11 mouse cellular contexts compared by ENCODE assay signal in genomic region chr11:52335924-52336323, GRCm38 (mm10). TPM values are rescaled to one million over a fixed set of nuclear protein-coding genes. Genes with fewer than 3 reads are reported as not detected.
DNase-seq lines count a peak whose midpoint lies in the region; ATAC-seq lines count a peak whose summit lies in the region.
"Had no signal": no experiment of that assay in that cellular context is flagged by ENCODE, and none has a peak within 500 bp of the region (broad histone marks: within the 10 kb centered on the region; RNA-seq: fewer than 3 reads in every experiment).

No protein-coding gene starts in this region.

- no peak for DNase-seq in frontal cortex, postnatal 25 days (ENCODE audit: low spot score in 2 of 2)
- peak; percentile 58 for DNase-seq in CD4-positive helper T cell, adult 2 months (ENCODE audit: low read depth, low spot score)
- DNase-seq in right cerebral cortex, postnatal 10 days (ENCODE audit: low spot score in 2 of 2) = peak; percentile 63 to 81
- DNase-seq in heart, adult 9 months (ENCODE audit: low spot score in 2 of 2) = no peak
- no peak for DNase-seq in hindbrain, embryonic 11.5 days (ENCODE audit: low spot score)
- DNase-seq: adrenal gland, postnatal 14 days; heart, postnatal 4 days had no signal

- no peak overlapping the region for H3K4me2 ChIP-seq in forebrain, embryonic 15.5 days (replicated peaks)
- H3K4me2 ChIP-seq in hindbrain, embryonic 11.5 days (replicated peaks; ENCODE audit: low read depth, low read length) = no peak overlapping the region
- H3K4me2 ChIP-seq: limb, embryonic 12.5 days had no signal

- H3K4me1 ChIP-seq in forebrain, embryonic 15.5 days = peaks cover 21% of the 10 kb centered on the region
- no peaks in the 10 kb centered on the region for H3K4me1 ChIP-seq in hindbrain, embryonic 11.5 days (replicated peaks; ENCODE audit: control insufficient read depth, insufficient read depth, low read length)

- H3K4me3 ChIP-seq in forebrain, embryonic 15.5 days = no peak overlapping the region
- H3K4me3 ChIP-seq in hindbrain, embryonic 11.5 days (ENCODE audit: low read depth, low read length) = no peak overlapping the region
- H3K4me3 ChIP-seq: limb, embryonic 12.5 days had no signal

- ATAC-seq in frontal cortex, adult (ENCODE audit: low TSS enrichment) = peak; percentile 95
- peak; percentile 75 for ATAC-seq in forebrain, embryonic 15.5 days (replicated peaks)
- ATAC-seq in erythroid progenitor cell, adult 5-6 weeks (replicated peaks; ENCODE audit: low FRiP score, poor library complexity, severe bottlenecking) = no peak
- no peak for ATAC-seq in hindbrain, embryonic 11.5 days (ENCODE audit: low FRiP score)

- 59% methylated on average over 7 of the region's 7 CpGs for WGBS in forebrain, embryonic 15.5 days
- 91% methylated on average over 7 of the region's 7 CpGs for WGBS in hindbrain, embryonic 11.5 days

- H3K36me3 ChIP-seq in forebrain, embryonic 15.5 days = no peaks in the 10 kb centered on the region
- no peaks in the 10 kb centered on the region for H3K36me3 ChIP-seq in hindbrain, embryonic 11.5 days (ENCODE audit: control insufficient read depth, insufficient read depth, low read length)
- H3K36me3 ChIP-seq: limb, embryonic 12.5 days had no signal

- H3K9me3 ChIP-seq in forebrain, embryonic 15.5 days = no peaks in the 10 kb centered on the region
- no peaks in the 10 kb centered on the region for H3K9me3 ChIP-seq in hindbrain, embryonic 11.5 days (ENCODE audit: control insufficient read depth, low read length)

- no peaks in the 10 kb centered on the region for H3K27me3 ChIP-seq in forebrain, embryonic 15.5 days
- H3K27me3 ChIP-seq in hindbrain, embryonic 11.5 days (ENCODE audit: control insufficient read depth, insufficient read depth, low read length) = no peaks in the 10 kb centered on the region
- H3K27me3 ChIP-seq: limb, embryonic 12.5 days had no signal

- H3K27ac ChIP-seq in forebrain, embryonic 15.5 days (replicated peaks) = peak overlapping the region; percentile 72
- no peak overlapping the region for H3K27ac ChIP-seq in hindbrain, embryonic 11.5 days (ENCODE audit: low read depth, low read length)
- H3K27ac ChIP-seq: limb, embryonic 12.5 days had no signal

- no peak overlapping the region for H3K9ac ChIP-seq in forebrain, embryonic 15.5 days (replicated peaks)
- no peak overlapping the region for H3K9ac ChIP-seq in hindbrain, embryonic 11.5 days (ENCODE audit: low read depth, low read length)
- H3K9ac ChIP-seq: limb, embryonic 12.5 days had no signal

RNA-seq across cellular contexts. Expression of gene Vdac1, which starts 24.7 kb away (rescaled TPM):
- 272 and 293 TPM in 2 replicates for polyA plus RNA-seq in forebrain, embryonic 15.5 days (2015; fragmentation: Nextera tagmentation; extraction: Ambion mirVana)
- total RNA-seq in erythroid progenitor cell, adult 5-6 weeks (2015; ENCODE audit: low replicate concordance) = 36.9 and 45.4 TPM in 2 replicates
- 40.2 and 42.2 TPM in 2 replicates for total RNA-seq in erythroid progenitor cell, adult 5-6 weeks (2017; ENCODE audit: low replicate concordance)
- 205 and 221 TPM in 2 replicates for polyA plus RNA-seq in hindbrain, embryonic 11.5 days (2014; fragmentation: Nextera tagmentation; extraction: Ambion mirVana)

RNA-seq across cellular contexts. Expression of gene Tcf7, which starts 53.1 kb away (rescaled TPM):
- 3.4 and 4.2 TPM in 2 replicates for polyA plus RNA-seq in forebrain, embryonic 15.5 days (2015; fragmentation: Nextera tagmentation; extraction: Ambion mirVana)
- 16.2 and 22.6 TPM in 2 replicates for total RNA-seq in erythroid progenitor cell, adult 5-6 weeks (2015; ENCODE audit: low replicate concordance)
- total RNA-seq in erythroid progenitor cell, adult 5-6 weeks (2017; ENCODE audit: low replicate concordance) = 1.4 and 3.3 TPM in 2 replicates
- polyA plus RNA-seq in hindbrain, embryonic 11.5 days (2014; fragmentation: Nextera tagmentation; extraction: Ambion mirVana) = 6.9 and 7.7 TPM in 2 replicates

Comparison
In these comparisons a context has a peak if more than half of its experiments do, and no peak if none do; other contexts are left out.
1. ATAC-seq: peak in frontal cortex, adult (single experiment) and forebrain, embryonic 15.5 days (single experiment); none in erythroid progenitor cell, adult 5-6 weeks (single experiment) and hindbrain, embryonic 11.5 days (single experiment).
2. DNase-seq: peak in CD4-positive helper T cell, adult 2 months (single experiment) and right cerebral cortex, postnatal 10 days (2 of 2); none in frontal cortex, postnatal 25 days (0 of 2), heart, adult 9 months (0 of 2) and hindbrain, embryonic 11.5 days (single experiment).